Mouse (Mus musculus) adrenal gland (tissue): ENCODE results near the gene Gm13275.
"Not testable (repeated sequence)": the region's sequence is repeated elsewhere in the genome, so short reads cannot be mapped to it uniquely, and the experiment has no call there.

Source experiments
- intact Hi-C: fragments of 180-260 bp; cut with DNase I; formaldehyde crosslinking; loops from one replicate; pipeline ENCODE4 v1.15.1; 2025
- long read RNA-seq, 2 experiments: library from polyadenylated mRNA; unstranded; transcript quantifications; one replicate each; pipeline ENCODE4 v2.0.0; 2020; ENCODE audit warnings: borderline replicate concordance in 1 of 2; ENCODE audit not compliant: insufficient replicate concordance in 1 of 2

The Gm13275 gene
- long read RNA-seq, experiment 1, result 0 reads
- long read RNA-seq, experiment 2, result 0 reads

GRCm38 (mm10) chr4:88793936-88794675, at the start of gene Gm13275:
Gene Gm13275 (plus strand): TSS chr4:88794487.
- intact Hi-C loops, result not testable (repeated sequence)

GRCm38 (mm10) chr4:88749926-88750325, 44.4 kb upstream of the Gm13275 start:
- intact Hi-C loops, result no loop called here

- intact Hi-C loops, result not testable (repeated sequence)
Measured at GRCm38 (mm10) chr4:88754818-88755340, 39.4 kb upstream of the Gm13275 start, which contains the start of gene Gm13271. Gene Gm13271 (plus strand): TSS chr4:88754868.

- intact Hi-C loops, result not testable (repeated sequence)
Measured at GRCm38 (mm10) chr4:88756581-88757513, 37.4 kb upstream of the Gm13275 start.

- intact Hi-C loops, result not testable (repeated sequence)
Measured at GRCm38 (mm10) chr4:88757628-88758031, 36.7 kb upstream of the Gm13275 start.

GRCm38 (mm10) chr4:88758751-88759150, 35.5 kb upstream of the Gm13275 start:
- intact Hi-C loops, result not testable (repeated sequence)

- intact Hi-C loops, result not testable (repeated sequence)
Measured at GRCm38 (mm10) chr4:88759610-88760268, 34.5 kb upstream of the Gm13275 start, which contains the start of gene Gm13283. Gene Gm13283 (plus strand): TSS chr4:88760119.

GRCm38 (mm10) chr4:88760431-88760830, 33.9 kb upstream of the Gm13275 start:
- intact Hi-C loops, result not testable (repeated sequence)

- intact Hi-C loops, result not testable (repeated sequence)
Measured at GRCm38 (mm10) chr4:88761776-88762175, 32.5 kb upstream of the Gm13275 start.

GRCm38 (mm10) chr4:88762341-88762740, 31.9 kb upstream of the Gm13275 start:
- intact Hi-C loops, result not testable (repeated sequence)

GRCm38 (mm10) chr4:88763384-88764018, 30.8 kb upstream of the Gm13275 start:
- intact Hi-C loops, result not testable (repeated sequence)

- intact Hi-C loops, result not testable (repeated sequence)
Measured at GRCm38 (mm10) chr4:88773534-88773933, 20.8 kb upstream of the Gm13275 start, which contains the start of gene Gm13290. Gene Gm13290 (plus strand): TSS chr4:88773834.

- intact Hi-C loops, result not testable (repeated sequence)
Measured at GRCm38 (mm10) chr4:88776622-88777021, 17.7 kb upstream of the Gm13275 start, which contains the start of gene Gm13289. Gene Gm13289 (plus strand): TSS chr4:88776922.

- intact Hi-C loops, result not testable (repeated sequence)
Measured at GRCm38 (mm10) chr4:88779550-88779949, 14.7 kb upstream of the Gm13275 start, which contains the start of gene Gm13272. Gene Gm13272 (plus strand): TSS chr4:88779850.

- intact Hi-C loops, result not testable (repeated sequence)
Measured at GRCm38 (mm10) chr4:88780320-88780719, 14.0 kb upstream of the Gm13275 start.

- intact Hi-C loops, result not testable (repeated sequence)
Measured at GRCm38 (mm10) chr4:88781831-88782230, 12.5 kb upstream of the Gm13275 start, which contains the start of gene Ifnz. Gene Ifnz (plus strand): TSS chr4:88782131.

GRCm38 (mm10) chr4:88782335-88782734, 12.0 kb upstream of the Gm13275 start:
- intact Hi-C loops, result not testable (repeated sequence)

- intact Hi-C loops, result not testable (repeated sequence)
Measured at GRCm38 (mm10) chr4:88785409-88785808, 8.9 kb upstream of the Gm13275 start, which contains the start of gene Gm13276. Gene Gm13276 (plus strand): TSS chr4:88785709.

- intact Hi-C loops, result not testable (repeated sequence)
Measured at GRCm38 (mm10) chr4:88788402-88788801, 5.9 kb upstream of the Gm13275 start, which contains the start of gene Gm13277. Gene Gm13277 (plus strand): TSS chr4:88788632.

GRCm38 (mm10) chr4:88791250-88791649, 3.0 kb upstream of the Gm13275 start, which contains the start of gene Gm13278:
Gene Gm13278 (plus strand): TSS chr4:88791550.
- intact Hi-C loops, result not testable (repeated sequence)
